Mouse (Mus musculus) layer of hippocampus, adult 2 months (tissue): Measurements from ENCODE around the gene Ghrhr. TPM values are rescaled to one million over a fixed set of nuclear protein-coding genes. Genes with fewer than 3 reads are reported as not detected.
A peak's percentile ranks its signal among the peaks of the same experiment; 100 is the strongest.

Source experiments
- DNase-seq, 2 experiments: peaks; one replicate each; pipeline ENCODE4 v3.0.0; 2022; ENCODE audit warnings: low spot score in 2 of 2
- H3K27ac ChIP-seq: fragments of 200-600 bp; 2 replicates; pipeline ENCODE4 v1.8.1; 2022
- H3K4me3 ChIP-seq: fragments of 200-600 bp; 2 replicates; pipeline ENCODE4 v1.8.1; 2022; ENCODE audit warnings: mild to moderate bottlenecking
- CTCF ChIP-seq: fragments of 200-600 bp; conservative IDR thresholded peaks from 2 replicates; pipeline ENCODE4 v1.8.1; 2022; ENCODE audit warnings: antibody characterized with exemption, mild to moderate bottlenecking, moderate library complexity
- total RNA-seq, 2 experiments: library from RNA; stranded (reverse); gene quantifications; 2 replicates each; pipeline ENCODE4 v1.2.3; 2021

Gene Ghrhr
- total RNA-seq, 2 experiments from 2014 or later, result not detected

- no peak for TF ChIP-seq CTCF
- no peak for DNase-seq
- no peak overlapping the region for H3K4me3 ChIP-seq
- H3K27ac ChIP-seq, result no peak overlapping the region
These were observed 34.2 kb downstream of the Ghrhr start for GRCm38 (mm10) chr6:55410119-55410775.

DNA sequence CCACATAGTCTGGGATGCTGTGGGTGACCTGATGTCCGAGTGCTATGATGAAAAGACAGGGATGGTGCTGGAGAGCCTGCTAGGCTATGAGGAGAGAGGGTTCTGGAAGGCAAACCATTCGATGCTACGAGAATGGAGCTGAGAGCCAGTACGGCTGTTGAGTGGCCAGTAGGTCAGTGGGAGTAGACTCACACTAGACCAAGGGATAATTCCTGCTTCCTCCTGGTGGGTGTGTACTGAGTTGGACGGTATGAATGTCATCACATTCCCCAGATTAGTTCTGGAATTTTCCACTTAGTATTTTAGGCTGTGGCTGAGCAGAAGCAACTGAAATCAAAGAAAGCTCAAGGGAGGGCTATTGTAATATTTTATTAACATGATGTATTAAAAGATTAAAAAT is 34.9 kb downstream of the Ghrhr start:
- Histone ChIP-seq H3K4me3 (no peak overlapping the region), H3K27ac (no peak overlapping the region)
- TF ChIP-seq CTCF, result no peak
- DNase-seq, result no peak

GRCm38 (mm10) chr6:55416202-55416601 is 40.1 kb downstream of the Ghrhr start:
- Histone ChIP-seq H3K4me3 (no peak overlapping the region), H3K27ac (peak overlapping the region; percentile 69)
- TF ChIP-seq CTCF, result no peak
- peak; percentile 53 to 63 for DNase-seq

- TF ChIP-seq CTCF, result no peak
- no peak for DNase-seq
These were observed 42.8 kb downstream of the Ghrhr start for GRCm38 (mm10) chr6:55418746-55419410.

GRCm38 (mm10) chr6:55420411-55420810 is 44.3 kb downstream of the Ghrhr start:
- Histone ChIP-seq H3K4me3 (no peak overlapping the region), H3K27ac (peak overlapping the region; percentile 85)
- TF ChIP-seq CTCF, result no peak
- DNase-seq, result no peak

More at GRCm38 (mm10) chr6:55418746-55419410, 42.8 kb downstream of the Ghrhr start:
- Histone ChIP-seq H3K4me3 (no peak overlapping the region), H3K27ac (0 out of 2 replicates have a peak overlapping the region, but pooled peaks have one; percentile 19)

GRCm38 (mm10) chr6:55420869-55421361 is 44.8 kb downstream of the Ghrhr start:
- DNase-seq, result peak in 1 of 2 experiments; percentile 48
- no peak for TF ChIP-seq CTCF
- H3K27ac ChIP-seq, result peak overlapping the region; percentile 85

DNA sequence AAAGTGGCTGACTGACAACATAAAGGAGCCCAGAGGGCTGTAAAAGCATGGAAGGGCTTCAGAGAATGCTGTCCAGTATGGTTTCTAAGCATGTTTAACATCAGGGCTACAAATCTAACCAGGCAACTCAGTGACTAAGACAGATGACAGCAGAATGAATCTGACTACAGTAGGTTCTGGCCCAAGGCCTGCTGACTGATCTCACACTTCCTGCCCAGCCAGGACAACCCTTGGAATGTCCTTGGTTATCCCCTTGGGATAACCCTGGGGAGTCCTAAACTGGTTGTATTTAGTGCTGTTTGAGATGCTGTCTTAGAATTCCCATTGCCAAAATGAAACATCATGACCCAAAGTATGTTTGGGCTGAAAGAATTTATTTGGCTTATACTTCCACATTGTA is 56.0 kb downstream of the Ghrhr start:
- Histone ChIP-seq H3K27ac (no peak overlapping the region), H3K4me3 (no peak overlapping the region)
- DNase-seq, result no peak
- TF ChIP-seq CTCF, result no peak

More at GRCm38 (mm10) chr6:55420869-55421361, 44.8 kb downstream of the Ghrhr start:
- H3K4me3 ChIP-seq, result no peak overlapping the region

GRCm38 (mm10) chr6:55434360-55434759 is 58.3 kb downstream of the Ghrhr start:
- peak overlapping the region; percentile 84 for H3K27ac ChIP-seq
- H3K4me3 ChIP-seq, result no peak overlapping the region
- peak; percentile 54 for TF ChIP-seq CTCF
- DNase-seq, result peak; percentile 69 to 82

- H3K27ac ChIP-seq, result peak overlapping the region; percentile 84
These were observed 59.4 kb downstream of the Ghrhr start for GRCm38 (mm10) chr6:55435266-55436159.

GRCm38 (mm10) chr6:55437919-55438318 is 61.8 kb downstream of the Ghrhr start:
- no peak overlapping the region for H3K4me3 ChIP-seq
- no peak for DNase-seq
- no peak for TF ChIP-seq CTCF
- H3K27ac ChIP-seq, result no peak overlapping the region

More at GRCm38 (mm10) chr6:55435266-55436159, 59.4 kb downstream of the Ghrhr start:
- DNase-seq, result peak; percentile 75 to 76
- TF ChIP-seq CTCF, result no peak
- no peak overlapping the region for H3K4me3 ChIP-seq

Other genes starting within 250 kb of the Ghrhr start
- gene Crhr2, start 243.3 kb upstream of the Ghrhr start, total RNA-seq, result 1 to 10 TPM; 2.8 to 4.2 TPM
- 1 to 10 TPM; 1.5 to 1.8 TPM for gene Inmt, start 201.3 kb upstream of the Ghrhr start, total RNA-seq
- 10 to 100 TPM; 13.0 to 14.5 TPM for gene Mindy4, start 172.9 kb upstream of the Ghrhr start, total RNA-seq
- under 1 TPM; 0.39 to 0.72 TPM for gene Aqp1, start 39.9 kb upstream of the Ghrhr start, total RNA-seq
- 100 to 1,000 TPM; 146 to 148 TPM for gene Adcyap1r1, start 75.7 kb downstream of the Ghrhr start, total RNA-seq